Mouse (Mus musculus) hindbrain, embryonic 13.5 days (tissue): ENCODE data around the gene Vmn1r107. TPM values are rescaled to one million over a fixed set of nuclear protein-coding genes. Genes with fewer than 3 reads are reported as not detected.
"Not testable (repeated sequence)": the region's sequence is repeated elsewhere in the genome, so short reads cannot be mapped to it uniquely, and the experiment has no call there.

Experiments used
- ATAC-seq: fragments of 200-750 bp; cut with Nextera tagmentation; 2 replicates; pipeline ENCODE4 v1.8.0; 2017; ENCODE audit warnings: moderate TSS enrichment; ENCODE audit not compliant: low FRiP score
- H3K27ac ChIP-seq: fragments of 300-500 bp; sonication (generic); 2 replicates; pipeline ENCODE4 v1.5.1; 2015; ENCODE audit warnings: inconsistent platforms, mild to moderate bottlenecking, moderate library complexity
- H3K27me3 ChIP-seq: fragments of 300-500 bp; sonication (generic); 2 replicates; pipeline ENCODE4 v1.6.1; 2015; ENCODE audit warnings: mild to moderate bottlenecking, inconsistent platforms
- H3K36me3 ChIP-seq: fragments of 300-500 bp; sonication (generic); 2 replicates; pipeline ENCODE4 v1.6.1; 2015; ENCODE audit warnings: mild to moderate bottlenecking, inconsistent platforms
- H3K4me1 ChIP-seq: fragments of 300-500 bp; sonication (generic); replicated peaks from 2 replicates; pipeline ENCODE4 v1.6.1; 2015; ENCODE audit warnings: inconsistent platforms
- H3K4me2 ChIP-seq: fragments of 300-500 bp; sonication (generic); 2 replicates; pipeline ENCODE4 v1.6.1; 2015; ENCODE audit warnings: inconsistent platforms, mild to moderate bottlenecking, moderate library complexity
- H3K4me3 ChIP-seq: fragments of 300-500 bp; sonication (generic); 2 replicates; pipeline ENCODE4 v1.5.1; 2015; ENCODE audit warnings: mild to moderate bottlenecking, inconsistent platforms
- H3K9ac ChIP-seq: fragments of 300-500 bp; sonication (generic); 2 replicates; pipeline ENCODE4 v1.6.1; 2015; ENCODE audit warnings: mild to moderate bottlenecking, inconsistent platforms
- H3K9me3 ChIP-seq: fragments of 300-500 bp; sonication (generic); 2 replicates; pipeline ENCODE4 v1.6.1; 2016; ENCODE audit warnings: inconsistent platforms
- WGBS: fragments of 180-500 bp; shearing (Covaris S2); methylation state at CpG from one replicate; pipeline ENCODE4 v1.1.7; 2015; 5-methylcytosine and 5-hydroxymethylcytosine counted together
- polyA plus RNA-seq: library from polyadenylated mRNA; unstranded; fragments of >200 nt; fragmentation: Nextera tagmentation; extraction: Ambion mirVana; gene quantifications from 2 replicates; pipeline ENCODE4 v1.2.1, GENCODE M21; 2015

Vmn1r107 gene
- polyA plus RNA-seq: not detected in 2 replicates

- H3K9me3 ChIP-seq, H3K36me3 ChIP-seq, H3K27me3 ChIP-seq, H3K4me3 ChIP-seq, H3K27ac ChIP-seq, H3K9ac ChIP-seq, H3K4me2 ChIP-seq, ATAC-seq, H3K4me1 ChIP-seq: not testable (repeated sequence)
- no CpG with 5 or more reads among the region's 3 CpGs for WGBS
Observed at GRCm38 (mm10) chr7:20668618-20669017, at the start of gene Vmn1r107. Gene Vmn1r107 (plus strand): TSS chr7:20668918.

DNA sequence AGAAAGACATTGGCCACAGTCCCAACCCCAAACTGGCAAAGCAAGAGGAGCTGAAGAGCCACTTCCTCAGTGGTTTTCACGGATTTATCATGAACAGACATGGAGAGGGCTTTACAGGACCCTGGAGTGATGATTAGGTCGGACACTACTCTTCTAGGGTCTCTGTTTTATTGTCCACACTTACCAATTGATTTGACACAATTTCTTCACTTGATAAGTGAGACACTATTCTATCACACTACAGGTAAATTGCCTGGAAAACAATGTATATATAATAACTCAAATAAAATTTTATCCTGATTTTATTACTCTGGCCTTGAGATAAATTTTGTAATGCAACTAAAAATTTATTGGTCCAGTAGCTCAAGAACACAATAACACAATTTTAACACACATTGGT lies 34.4 kb downstream of the Vmn1r107 start, which contains the start of gene Vmn1r111:
Gene Vmn1r111, minus strand, starts transcription at position 101 of the 400 bp plus-strand sequence.
- H3K4me3 ChIP-seq, ATAC-seq, H3K9me3 ChIP-seq, H3K9ac ChIP-seq, H3K4me1 ChIP-seq, H3K27me3 ChIP-seq, H3K27ac ChIP-seq, H3K36me3 ChIP-seq, H3K4me2 ChIP-seq: not testable (repeated sequence)
- no CpG with 5 or more reads among the region's 2 CpGs for WGBS

Other genes with a start within 250 kb of the Vmn1r107 start
- gene Vmn1r101, start 226.3 kb upstream of the Vmn1r107 start, polyA plus RNA-seq: not detected in 2 replicates
- gene Gm10670, start 194.0 kb upstream of the Vmn1r107 start, polyA plus RNA-seq: not detected in 2 replicates
- gene Vmn1r103, start 158.4 kb upstream of the Vmn1r107 start, polyA plus RNA-seq: not detected in 2 replicates
- gene Vmn1r104, start 135.1 kb upstream of the Vmn1r107 start, polyA plus RNA-seq: not detected in 2 replicates
- not detected in 2 replicates for gene Gm5726, start 123.2 kb upstream of the Vmn1r107 start, polyA plus RNA-seq
- not detected in 2 replicates for gene Gm4141, start 92.7 kb upstream of the Vmn1r107 start, polyA plus RNA-seq
- not detected in 2 replicates for gene Gm4513, start 69.9 kb upstream of the Vmn1r107 start, polyA plus RNA-seq
- gene Vmn1r111, start 34.3 kb downstream of the Vmn1r107 start, polyA plus RNA-seq: not detected in 2 replicates
- gene Gm10668, start 61.7 kb downstream of the Vmn1r107 start, polyA plus RNA-seq: not detected in 2 replicates
- gene Vmn1r112, start 102.3 kb downstream of the Vmn1r107 start, polyA plus RNA-seq: not detected in 2 replicates
- not detected in 2 replicates for gene Vmn1r113, start 118.4 kb downstream of the Vmn1r107 start, polyA plus RNA-seq
- gene Vmn1r114, start 143.3 kb downstream of the Vmn1r107 start, polyA plus RNA-seq: not detected in 2 replicates
- not detected in 2 replicates for gene Vmn1r115, start 176.1 kb downstream of the Vmn1r107 start, polyA plus RNA-seq
- not detected in 2 replicates for gene Vmn1r116, start 203.3 kb downstream of the Vmn1r107 start, polyA plus RNA-seq
- not detected in 2 replicates for gene Vmn1r117, start 215.2 kb downstream of the Vmn1r107 start, polyA plus RNA-seq
- gene Vmn1r118, start 243.4 kb downstream of the Vmn1r107 start, polyA plus RNA-seq: not detected in 2 replicates